Mouse (Mus musculus) kidney, postnatal 14 days (tissue): ENCODE measurements around the gene Aff1.

Experiments
- DNase-seq: peaks from one replicate; pipeline ENCODE4 v3.0.0; 2022; ENCODE audit warnings: mixed read lengths

Aff1 gene

GRCm38 (mm10) chr5:103807637-103808312 lies 115.6 kb downstream of the Aff1 start:
- DNase-seq = no peak

- DNase-seq = no peak
Measured at GRCm38 (mm10) chr5:103809674-103810330, 117.6 kb downstream of the Aff1 start.

GRCm38 (mm10) chr5:103813291-103813690 lies 121.1 kb downstream of the Aff1 start:
- no peak for DNase-seq

- no peak for DNase-seq
Measured at GRCm38 (mm10) chr5:103813997-103814542, 121.9 kb downstream of the Aff1 start.

- DNase-seq = no peak
Measured at GRCm38 (mm10) chr5:103814551-103815248, 122.5 kb downstream of the Aff1 start.

- DNase-seq = no peak
Measured at GRCm38 (mm10) chr5:103815249-103815617, 123.1 kb downstream of the Aff1 start.

- no peak for DNase-seq
Measured at GRCm38 (mm10) chr5:103816718-103817117, 124.5 kb downstream of the Aff1 start.

GRCm38 (mm10) chr5:103817754-103818153 lies 125.6 kb downstream of the Aff1 start:
- DNase-seq = peak; percentile 87

GRCm38 (mm10) chr5:103818602-103819001 lies 126.4 kb downstream of the Aff1 start:
- no peak for DNase-seq

- no peak for DNase-seq
Measured at GRCm38 (mm10) chr5:103819674-103820073, 127.5 kb downstream of the Aff1 start.

- DNase-seq = no peak
Measured at GRCm38 (mm10) chr5:103821062-103821461, 128.9 kb downstream of the Aff1 start.

GRCm38 (mm10) chr5:103821500-103822298 lies 129.5 kb downstream of the Aff1 start:
- no peak for DNase-seq

GRCm38 (mm10) chr5:103822949-103823348 lies 130.8 kb downstream of the Aff1 start:
- DNase-seq = no peak

- DNase-seq = no peak
Measured at GRCm38 (mm10) chr5:103828304-103828703, 136.1 kb downstream of the Aff1 start.

GRCm38 (mm10) chr5:103828729-103829128 lies 136.6 kb downstream of the Aff1 start:
- no peak for DNase-seq

- DNase-seq = no peak
Measured at GRCm38 (mm10) chr5:103829158-103829557, 137.0 kb downstream of the Aff1 start.

GRCm38 (mm10) chr5:103830886-103831285 lies 138.7 kb downstream of the Aff1 start:
- DNase-seq = no peak

- DNase-seq = no peak
Measured at GRCm38 (mm10) chr5:103835471-103836147, 143.4 kb downstream of the Aff1 start.

GRCm38 (mm10) chr5:103836148-103836784 lies 144.1 kb downstream of the Aff1 start:
- DNase-seq = peak; percentile 87

GRCm38 (mm10) chr5:103838550-103839264 lies 146.5 kb downstream of the Aff1 start:
- DNase-seq = no peak

- DNase-seq = no peak
Measured at GRCm38 (mm10) chr5:103839265-103839626, 147.1 kb downstream of the Aff1 start.
